Mouse (Mus musculus) liver, embryonic 13.5 days (tissue): ENCODE results near the gene Klc4. TPM values are rescaled to one million over a fixed set of nuclear protein-coding genes. Genes with fewer than 3 reads are reported as not detected.

ENCODE experiments used
- ATAC-seq: fragments of 200-750 bp; cut with Nextera tagmentation; 2 replicates; pipeline ENCODE4 v1.8.0; 2017; ENCODE audit warnings: low read depth, mild to moderate bottlenecking, moderate number of reproducible peaks, moderate library complexity
- DNase-seq: peaks from one replicate; pipeline ENCODE4 v3.0.0; 2022
- H3K27ac ChIP-seq: fragments of 300-500 bp; sonication (generic); 2 replicates; pipeline ENCODE4 v1.5.1; 2015; ENCODE audit warnings: moderate library complexity, mild to moderate bottlenecking, inconsistent platforms
- H3K27me3 ChIP-seq: fragments of 300-500 bp; sonication (generic); 2 replicates; pipeline ENCODE4 v1.6.1; 2015; ENCODE audit warnings: mild to moderate bottlenecking, inconsistent platforms
- H3K36me3 ChIP-seq: fragments of 300-500 bp; sonication (generic); 2 replicates; pipeline ENCODE4 v1.6.1; 2015; ENCODE audit warnings: mild to moderate bottlenecking, inconsistent platforms
- H3K4me1 ChIP-seq: fragments of 300-500 bp; sonication (generic); replicated peaks from 2 replicates; pipeline ENCODE4 v1.6.1; 2015; ENCODE audit warnings: inconsistent platforms
- H3K4me2 ChIP-seq: fragments of 300-500 bp; sonication (generic); 2 replicates; pipeline ENCODE4 v1.6.1; 2015; ENCODE audit warnings: inconsistent platforms, mild to moderate bottlenecking, moderate library complexity
- H3K4me3 ChIP-seq: fragments of 300-500 bp; sonication (generic); replicated peaks from 2 replicates; pipeline ENCODE4 v1.5.1; 2015; ENCODE audit warnings: mild to moderate bottlenecking, inconsistent platforms
- H3K9ac ChIP-seq: fragments of 300-500 bp; sonication (generic); 2 replicates; pipeline ENCODE4 v1.6.1; 2015; ENCODE audit warnings: mild to moderate bottlenecking, inconsistent platforms
- H3K9me3 ChIP-seq: fragments of 300-500 bp; sonication (generic); replicated peaks from 2 replicates; pipeline ENCODE4 v1.6.1; 2016; ENCODE audit warnings: inconsistent platforms
- WGBS: fragments of 180-500 bp; shearing (Covaris S2); methylation state at CpG from one replicate; pipeline ENCODE4 v1.1.7; 2015; ENCODE audit not compliant: insufficient replicate concordance; 5-methylcytosine and 5-hydroxymethylcytosine counted together
- polyA plus RNA-seq: library from polyadenylated mRNA; unstranded; fragments of >200 nt; fragmentation: Nextera tagmentation; extraction: Ambion mirVana; gene quantifications from 2 replicates; pipeline ENCODE4 v1.2.1, GENCODE M21; 2015

Klc4 gene
- polyA plus RNA-seq, 1 experiment from 2014 or later = 5.8 TPM

GRCm38 (mm10) chr17:46629685-46630441 is 16.0 kb downstream of the Klc4 start:
- 0 out of 2 replicates have a peak overlapping the region, but pooled peaks have one; percentile 70 for H3K9ac ChIP-seq
- peaks cover 53% of the 10 kb centered on the region for H3K27me3 ChIP-seq
- no peaks in the 10 kb centered on the region for H3K36me3 ChIP-seq
- peak overlapping the region; percentile 64 for H3K4me3 ChIP-seq
- DNase-seq = no peak
- no peaks in the 10 kb centered on the region for H3K9me3 ChIP-seq
- peak overlapping the region; percentile 70 for H3K4me2 ChIP-seq
- 14% methylated on average over 12 of the region's 12 CpGs for WGBS
- ATAC-seq = peak; percentile 23; the same call in 1 of the 2 replicates
- H3K27ac ChIP-seq = 0 out of 2 replicates have a peak overlapping the region, but pooled peaks have one; percentile 37
- H3K4me1 ChIP-seq = peaks cover 27% of the 10 kb centered on the region

GRCm38 (mm10) chr17:46628791-46629684 is 16.8 kb downstream of the Klc4 start, which contains the start of gene Ptk7:
Gene Ptk7 (minus strand): TSS chr17:46629504.
- DNase-seq (no peak), ATAC-seq (peak; percentile 34; the same call in 1 of the 2 replicates)
- no peaks in the 10 kb centered on the region for H3K9me3 ChIP-seq
- WGBS = under 1% methylated on average over 63 of the region's 90 CpGs
- peaks cover 32% of the 10 kb centered on the region for H3K4me1 ChIP-seq
- peak within 1 kb of the TSS; percentile 64 for H3K4me3 ChIP-seq
- peak within 1 kb of the TSS; percentile 50; the same call in 1 of the 2 replicates for H3K27ac ChIP-seq
- peak within 1 kb of the TSS; percentile 70 for H3K4me2 ChIP-seq
- H3K36me3 ChIP-seq = no peaks in the 10 kb centered on the region
- peaks cover 58% of the 10 kb centered on the region for H3K27me3 ChIP-seq
- H3K9ac ChIP-seq = peak within 1 kb of the TSS; percentile 70

GRCm38 (mm10) chr17:46628471-46628790 is 17.4 kb downstream of the Klc4 start:
- H3K36me3 ChIP-seq = no peaks in the 10 kb centered on the region
- WGBS = 1% methylated on average over 13 of the region's 13 CpGs
- no peak overlapping the region for H3K27ac ChIP-seq
- H3K4me2 ChIP-seq = peak overlapping the region; percentile 70
- ATAC-seq = 0 out of 2 replicates have a peak, but pooled peaks have one; percentile 11
- peak overlapping the region; percentile 64 for H3K4me3 ChIP-seq
- peak overlapping the region; percentile 70 for H3K9ac ChIP-seq
- no peaks in the 10 kb centered on the region for H3K9me3 ChIP-seq
- no peak for DNase-seq
- H3K27me3 ChIP-seq = peaks cover 59% of the 10 kb centered on the region
- peaks cover 36% of the 10 kb centered on the region for H3K4me1 ChIP-seq

- H3K9ac ChIP-seq = no peak overlapping the region
- H3K4me1 ChIP-seq = peaks cover 43% of the 10 kb centered on the region
- ATAC-seq (no peak), DNase-seq (no peak)
- H3K4me2 ChIP-seq = peak overlapping the region; percentile 70
- H3K36me3 ChIP-seq = no peaks in the 10 kb centered on the region
- H3K4me3 ChIP-seq = no peak overlapping the region
- 59% methylated on average over 6 of the region's 6 CpGs for WGBS
- H3K9me3 ChIP-seq = no peaks in the 10 kb centered on the region
- H3K27me3 ChIP-seq = peaks cover 59% of the 10 kb centered on the region
- no peak overlapping the region for H3K27ac ChIP-seq
These were observed 18.4 kb downstream of the Klc4 start for GRCm38 (mm10) chr17:46627409-46627808.

- no peaks in the 10 kb centered on the region for H3K36me3 ChIP-seq
- WGBS = 56% methylated on average over 12 of the region's 12 CpGs
- no peak for ATAC-seq
- peaks cover 50% of the 10 kb centered on the region for H3K4me1 ChIP-seq
- H3K9ac ChIP-seq = no peak overlapping the region
- H3K9me3 ChIP-seq = no peaks in the 10 kb centered on the region
- H3K4me3 ChIP-seq = no peak overlapping the region
- peak overlapping the region; percentile 39; the same call in 1 of the 2 replicates for H3K27ac ChIP-seq
- 0 out of 2 replicates have a peak overlapping the region, but pooled peaks have one; percentile 12 for H3K4me2 ChIP-seq
- no peak for DNase-seq
- peaks cover 38% of the 10 kb centered on the region for H3K27me3 ChIP-seq
These were observed 21.2 kb downstream of the Klc4 start for GRCm38 (mm10) chr17:46624598-46624997.

GRCm38 (mm10) chr17:46623819-46624557 is 21.8 kb downstream of the Klc4 start:
- 0 out of 2 replicates have a peak overlapping the region, but pooled peaks have one; percentile 12 for H3K4me2 ChIP-seq
- H3K27ac ChIP-seq = peak overlapping the region; percentile 39; the same call in 1 of the 2 replicates
- H3K4me3 ChIP-seq = no peak overlapping the region
- H3K9me3 ChIP-seq = no peaks in the 10 kb centered on the region
- ATAC-seq (no peak), DNase-seq (no peak)
- no peak overlapping the region for H3K9ac ChIP-seq
- 24% methylated on average over 10 of the region's 10 CpGs for WGBS
- peaks cover 53% of the 10 kb centered on the region for H3K4me1 ChIP-seq
- no peaks in the 10 kb centered on the region for H3K36me3 ChIP-seq
- H3K27me3 ChIP-seq = peaks cover 32% of the 10 kb centered on the region

- Histone ChIP-seq H3K27ac (no peak overlapping the region), H3K27me3 (peaks cover 15% of the 10 kb centered on the region), H3K4me1 (peaks cover 62% of the 10 kb centered on the region), H3K9ac (no peak overlapping the region), H3K36me3 (no peaks in the 10 kb centered on the region), H3K4me2 (no peak overlapping the region), H3K9me3 (no peaks in the 10 kb centered on the region), H3K4me3 (no peak overlapping the region)
- ATAC-seq = no peak
- DNase-seq = no peak
- WGBS = 45% methylated on average over 11 of the region's 11 CpGs
These were observed 23.6 kb downstream of the Klc4 start for GRCm38 (mm10) chr17:46622269-46622668.

GRCm38 (mm10) chr17:46621324-46621723 is 24.5 kb downstream of the Klc4 start:
- H3K4me1 ChIP-seq = peaks cover 62% of the 10 kb centered on the region
- ATAC-seq (no peak), DNase-seq (no peak)
- 0 out of 2 replicates have a peak overlapping the region, but pooled peaks have one; percentile 21 for H3K4me2 ChIP-seq
- WGBS = 50% methylated on average over 15 of the region's 15 CpGs
- H3K9ac ChIP-seq = no peak overlapping the region
- no peaks in the 10 kb centered on the region for H3K9me3 ChIP-seq
- H3K36me3 ChIP-seq = no peaks in the 10 kb centered on the region
- H3K4me3 ChIP-seq = no peak overlapping the region
- H3K27me3 ChIP-seq = peaks cover 9% of the 10 kb centered on the region
- 0 out of 2 replicates have a peak overlapping the region, but pooled peaks have one; percentile 48 for H3K27ac ChIP-seq

- Histone ChIP-seq H3K27me3 (peaks cover 9% of the 10 kb centered on the region), H3K4me3 (no peak overlapping the region), H3K9me3 (no peaks in the 10 kb centered on the region), H3K36me3 (no peaks in the 10 kb centered on the region), H3K4me1 (peaks cover 62% of the 10 kb centered on the region), H3K9ac (no peak overlapping the region), H3K4me2 (no peak overlapping the region), H3K27ac (no peak overlapping the region)
- WGBS = 52% methylated on average over 16 of the region's 16 CpGs
- no peak for DNase-seq
- no peak for ATAC-seq
These were observed 26.0 kb downstream of the Klc4 start for GRCm38 (mm10) chr17:46619683-46620357.
